Mouse (Mus musculus): ENCODE measurements around the gene Rad23b. TPM values are rescaled to one million over a fixed set of nuclear protein-coding genes. Genes with fewer than 3 reads are reported as not detected.

Rad23b gene
- polyA plus RNA-seq, 1 experiment, result 135 TPM

- no peaks in the 10 kb centered on the region; the same call in 1 of the 2 replicates for H3K27me3 ChIP-seq (ENCODE audit: control insufficient read depth, insufficient read depth, low read length)
- no peak for TF ChIP-seq CTCF (IDR thresholded peaks at IDR 0.05; ENCODE audit: borderline replicate concordance, insufficient read depth, low read depth, low read length)
- TF ChIP-seq POLR2A (IDR thresholded peaks at IDR 0.05; ENCODE audit: borderline replicate concordance, insufficient read depth, low read length), result no peak
- no peaks in the 10 kb centered on the region for H3K4me1 ChIP-seq (ENCODE audit: control insufficient read depth, insufficient read depth, low read length)
- H3K4me3 ChIP-seq (replicated peaks; ENCODE audit: insufficient read depth, low read depth, low read length), result no peak overlapping the region
- WGBS, result 84% methylated on average over 8 of the region's 8 CpGs
- H3K27ac ChIP-seq (ENCODE audit: insufficient read depth, low read length), result no peak overlapping the region
- no peak for DNase-seq
These were observed 20.1 kb upstream of the Rad23b start for GRCm38 (mm10) chr4:55329621-55330346.

- TF ChIP-seq POLR2A (IDR thresholded peaks at IDR 0.05; ENCODE audit: borderline replicate concordance, insufficient read depth, low read length), result no peak
- TF ChIP-seq CTCF (IDR thresholded peaks at IDR 0.05; ENCODE audit: borderline replicate concordance, insufficient read depth, low read depth, low read length), result no peak
- WGBS, result 68% methylated on average over 5 of the region's 5 CpGs
- no peak for DNase-seq
These were observed 14.6 kb upstream of the Rad23b start for GRCm38 (mm10) chr4:55335030-55335770.

GRCm38 (mm10) chr4:55338905-55339304 lies 10.9 kb upstream of the Rad23b start:
- DNase-seq, result no peak
- H3K4me1 ChIP-seq (ENCODE audit: control insufficient read depth, insufficient read depth, low read length), result no peaks in the 10 kb centered on the region
- no peaks in the 10 kb centered on the region for H3K27me3 ChIP-seq (ENCODE audit: control insufficient read depth, insufficient read depth, low read length)
- no peak overlapping the region for H3K4me3 ChIP-seq (replicated peaks; ENCODE audit: insufficient read depth, low read depth, low read length)
- WGBS, result 76% methylated on average over 1 of the region's 1 CpGs
- TF ChIP-seq POLR2A (IDR thresholded peaks at IDR 0.05; ENCODE audit: borderline replicate concordance, insufficient read depth, low read length) (no peak), CTCF (IDR thresholded peaks at IDR 0.05; ENCODE audit: borderline replicate concordance, insufficient read depth, low read depth, low read length) (no peak)
- no peak overlapping the region for H3K27ac ChIP-seq (ENCODE audit: insufficient read depth, low read length)

More at GRCm38 (mm10) chr4:55335030-55335770, 14.6 kb upstream of the Rad23b start:
- Histone ChIP-seq H3K4me3 (replicated peaks; ENCODE audit: insufficient read depth, low read depth, low read length) (no peak overlapping the region), H3K4me1 (ENCODE audit: control insufficient read depth, insufficient read depth, low read length) (no peaks in the 10 kb centered on the region), H3K27me3 (ENCODE audit: control insufficient read depth, insufficient read depth, low read length) (no peaks in the 10 kb centered on the region), H3K27ac (ENCODE audit: insufficient read depth, low read length) (no peak overlapping the region)

GRCm38 (mm10) chr4:55339388-55339787 lies 10.5 kb upstream of the Rad23b start:
- H3K27me3 ChIP-seq (ENCODE audit: control insufficient read depth, insufficient read depth, low read length), result no peaks in the 10 kb centered on the region
- no peak for DNase-seq
- 85% methylated on average over 4 of the region's 4 CpGs for WGBS
- TF ChIP-seq CTCF (IDR thresholded peaks at IDR 0.05; ENCODE audit: borderline replicate concordance, insufficient read depth, low read depth, low read length), result no peak
- no peaks in the 10 kb centered on the region for H3K4me1 ChIP-seq (ENCODE audit: control insufficient read depth, insufficient read depth, low read length)
- H3K27ac ChIP-seq (ENCODE audit: insufficient read depth, low read length), result no peak overlapping the region
- H3K4me3 ChIP-seq (replicated peaks; ENCODE audit: insufficient read depth, low read depth, low read length), result no peak overlapping the region

- 94% methylated on average over 1 of the region's 1 CpGs for WGBS
These were observed 8.0 kb upstream of the Rad23b start for GRCm38 (mm10) chr4:55341797-55342196.

GRCm38 (mm10) chr4:55342602-55343001 lies 7.2 kb upstream of the Rad23b start:
- no peaks in the 10 kb centered on the region for H3K27me3 ChIP-seq (ENCODE audit: control insufficient read depth, insufficient read depth, low read length)
- no peak overlapping the region for H3K27ac ChIP-seq (ENCODE audit: insufficient read depth, low read length)
- no peak for TF ChIP-seq POLR2A (IDR thresholded peaks at IDR 0.05; ENCODE audit: borderline replicate concordance, insufficient read depth, low read length)
- TF ChIP-seq CTCF (IDR thresholded peaks at IDR 0.05; ENCODE audit: borderline replicate concordance, insufficient read depth, low read depth, low read length), result no peak
- no peak overlapping the region for H3K4me3 ChIP-seq (replicated peaks; ENCODE audit: insufficient read depth, low read depth, low read length)
- 94% methylated on average over 5 of the region's 5 CpGs for WGBS
- H3K4me1 ChIP-seq (ENCODE audit: control insufficient read depth, insufficient read depth, low read length), result no peaks in the 10 kb centered on the region
- no peak for DNase-seq

More at GRCm38 (mm10) chr4:55341797-55342196, 8.0 kb upstream of the Rad23b start:
- H3K27me3 ChIP-seq (ENCODE audit: control insufficient read depth, insufficient read depth, low read length), result no peaks in the 10 kb centered on the region
- H3K27ac ChIP-seq (ENCODE audit: insufficient read depth, low read length), result no peak overlapping the region
- H3K4me3 ChIP-seq (replicated peaks; ENCODE audit: insufficient read depth, low read depth, low read length), result no peak overlapping the region
- no peak for DNase-seq
- TF ChIP-seq CTCF (IDR thresholded peaks at IDR 0.05; ENCODE audit: borderline replicate concordance, insufficient read depth, low read depth, low read length) (no peak), POLR2A (IDR thresholded peaks at IDR 0.05; ENCODE audit: borderline replicate concordance, insufficient read depth, low read length) (no peak)
- no peaks in the 10 kb centered on the region for H3K4me1 ChIP-seq (ENCODE audit: control insufficient read depth, insufficient read depth, low read length)

GRCm38 (mm10) chr4:55343287-55343686 lies 6.6 kb upstream of the Rad23b start:
- Histone ChIP-seq H3K27ac (ENCODE audit: insufficient read depth, low read length) (no peak overlapping the region), H3K4me1 (ENCODE audit: control insufficient read depth, insufficient read depth, low read length) (no peaks in the 10 kb centered on the region), H3K27me3 (ENCODE audit: control insufficient read depth, insufficient read depth, low read length) (no peaks in the 10 kb centered on the region), H3K4me3 (replicated peaks; ENCODE audit: insufficient read depth, low read depth, low read length) (no peak overlapping the region)
- no peak for DNase-seq
- 94% methylated on average over 3 of the region's 3 CpGs for WGBS
- TF ChIP-seq CTCF (IDR thresholded peaks at IDR 0.05; ENCODE audit: borderline replicate concordance, insufficient read depth, low read depth, low read length), result no peak
- TF ChIP-seq POLR2A (IDR thresholded peaks at IDR 0.05; ENCODE audit: borderline replicate concordance, insufficient read depth, low read length), result no peak

All from cerebellum, adult 2 months (tissue).